Mouse (Mus musculus) midbrain, embryonic 14.5 days (tissue): ENCODE measurements around the gene E2f1. TPM values are rescaled to one million over a fixed set of nuclear protein-coding genes. Genes with fewer than 3 reads are reported as not detected.
A peak's percentile ranks its signal among the peaks of the same experiment; 100 is the strongest.

Source experiments
- ATAC-seq: fragments of 200-750 bp; cut with Nextera tagmentation; 2 replicates; pipeline ENCODE4 v1.8.0; 2017; ENCODE audit warnings: moderate number of reproducible peaks, moderate library complexity; ENCODE audit not compliant: low FRiP score, low TSS enrichment
- DNase-seq: peaks from one replicate; pipeline ENCODE4 v3.0.0-alpha.2; 2015
- H3K27ac ChIP-seq: fragments of 300-500 bp; sonication (generic); replicated peaks from 2 replicates; pipeline ENCODE4 v1.5.1; 2014; ENCODE audit warnings: mild to moderate bottlenecking, low read depth, low read length, moderate library complexity
- H3K27me3 ChIP-seq: fragments of 300-500 bp; sonication (generic); 2 replicates; pipeline ENCODE4 v1.6.1; 2014; ENCODE audit warnings: low read length, control low read depth, mixed read lengths; ENCODE audit not compliant: control insufficient read depth, insufficient read depth
- H3K36me3 ChIP-seq: fragments of 300-500 bp; sonication (generic); 2 replicates; pipeline ENCODE4 v1.6.1; 2014; ENCODE audit warnings: low read length, control low read depth; ENCODE audit not compliant: control insufficient read depth, insufficient read depth
- H3K4me1 ChIP-seq: fragments of 300-500 bp; sonication (generic); 2 replicates; pipeline ENCODE4 v1.6.1; 2014; ENCODE audit warnings: mild to moderate bottlenecking, antibody characterized with exemption, low read length, control low read depth; ENCODE audit not compliant: control insufficient read depth, insufficient read depth
- H3K4me2 ChIP-seq: fragments of 300-500 bp; sonication (generic); 2 replicates; pipeline ENCODE4 v1.6.1; 2014; ENCODE audit warnings: mild to moderate bottlenecking, low read length, moderate library complexity
- H3K4me3 ChIP-seq: fragments of 300-500 bp; sonication (generic); replicated peaks from 2 replicates; pipeline ENCODE4 v1.5.1; 2014; ENCODE audit warnings: low read depth, low read length
- H3K9ac ChIP-seq: fragments of 300-500 bp; sonication (generic); replicated peaks from 2 replicates; pipeline ENCODE4 v1.6.1; 2014; ENCODE audit warnings: mild to moderate bottlenecking, low read length, moderate library complexity
- H3K9me3 ChIP-seq: fragments of 300-500 bp; sonication (generic); 2 replicates; pipeline ENCODE4 v1.6.1; 2016; ENCODE audit warnings: low read length, control low read depth, mixed read lengths; ENCODE audit not compliant: control insufficient read depth
- WGBS: fragments of 180-500 bp; shearing (Covaris S2); extraction: QIAGEN DNeasy Blood & Tissue Kit; methylation state at CpG from one replicate; pipeline ENCODE4 v1.1.7; 2014; 5-methylcytosine and 5-hydroxymethylcytosine counted together
- polyA plus RNA-seq: library from polyadenylated mRNA; unstranded; fragments of >200 nt; fragmentation: Nextera tagmentation; extraction: Ambion mirVana; gene quantifications from 2 replicates; pipeline ENCODE4 v1.2.1, GENCODE M21; 2014

The E2f1 gene
- polyA plus RNA-seq, 1 experiment from 2014 or later, result 3.2 TPM

GRCm38 (mm10) chr2:154603638-154604153 is 34.0 kb upstream of the E2f1 start, which contains the start of gene Pxmp4:
Gene Pxmp4, minus strand, starts transcription at chr2:154603708.
- Histone ChIP-seq H3K4me1 (peaks cover 7% of the 10 kb centered on the region), H3K27ac (peak within 1 kb of the TSS; percentile 60; the same call in 1 of the 2 replicates), H3K4me3 (peak within 1 kb of the TSS; percentile 68), H3K9me3 (no peaks in the 10 kb centered on the region), H3K36me3 (no peaks in the 10 kb centered on the region), H3K4me2 (peak within 1 kb of the TSS; percentile 65), H3K9ac (peak within 1 kb of the TSS; percentile 73), H3K27me3 (no peaks in the 10 kb centered on the region)
- under 1% methylated on average over 13 of the region's 13 CpGs for WGBS
- DNase-seq, result peak; percentile 97
- ATAC-seq, result peak; percentile 100

GRCm38 (mm10) chr2:154603007-154603637 is 33.4 kb upstream of the E2f1 start:
- DNase-seq (no peak), ATAC-seq (no peak)
- H3K4me1 ChIP-seq, result peaks cover 7% of the 10 kb centered on the region
- 21% methylated on average over 21 of the region's 22 CpGs for WGBS
- H3K9ac ChIP-seq, result peak overlapping the region; percentile 73
- no peaks in the 10 kb centered on the region for H3K36me3 ChIP-seq
- H3K4me3 ChIP-seq, result peak overlapping the region; percentile 68
- H3K27me3 ChIP-seq, result no peaks in the 10 kb centered on the region
- H3K9me3 ChIP-seq, result no peaks in the 10 kb centered on the region
- peak overlapping the region; percentile 65 for H3K4me2 ChIP-seq
- H3K27ac ChIP-seq, result peak overlapping the region; percentile 60; the same call in 1 of the 2 replicates

GRCm38 (mm10) chr2:154601324-154601723 is 31.6 kb upstream of the E2f1 start:
- Histone ChIP-seq H3K27me3 (no peaks in the 10 kb centered on the region), H3K4me2 (no peak overlapping the region), H3K9ac (no peak overlapping the region), H3K4me1 (peaks cover 7% of the 10 kb centered on the region), H3K9me3 (no peaks in the 10 kb centered on the region), H3K27ac (no peak overlapping the region), H3K4me3 (no peak overlapping the region), H3K36me3 (no peaks in the 10 kb centered on the region)
- DNase-seq, result no peak
- WGBS, result 82% methylated on average over 3 of the region's 3 CpGs
- no peak for ATAC-seq

- Histone ChIP-seq H3K27me3 (no peaks in the 10 kb centered on the region), H3K36me3 (no peaks in the 10 kb centered on the region), H3K9ac (no peak overlapping the region), H3K4me1 (peaks cover 7% of the 10 kb centered on the region), H3K4me2 (no peak overlapping the region), H3K4me3 (no peak overlapping the region), H3K27ac (no peak overlapping the region), H3K9me3 (no peaks in the 10 kb centered on the region)
- DNase-seq (no peak), ATAC-seq (no peak)
- 70% methylated on average over 6 of the region's 6 CpGs for WGBS
Observed at GRCm38 (mm10) chr2:154600586-154600985, 30.9 kb upstream of the E2f1 start.

- ATAC-seq (no peak), DNase-seq (no peak)
- no peak overlapping the region for H3K27ac ChIP-seq
- H3K27me3 ChIP-seq, result no peaks in the 10 kb centered on the region
- H3K9ac ChIP-seq, result no peak overlapping the region
- H3K4me2 ChIP-seq, result no peak overlapping the region
- H3K36me3 ChIP-seq, result no peaks in the 10 kb centered on the region
- H3K4me1 ChIP-seq, result no peaks in the 10 kb centered on the region
- H3K4me3 ChIP-seq, result no peak overlapping the region
- no peaks in the 10 kb centered on the region for H3K9me3 ChIP-seq
- WGBS, result 91% methylated on average over 3 of the region's 3 CpGs
Observed at GRCm38 (mm10) chr2:154597399-154597798, 27.7 kb upstream of the E2f1 start.

GRCm38 (mm10) chr2:154595775-154596174 is 26.1 kb upstream of the E2f1 start:
- Histone ChIP-seq H3K4me3 (no peak overlapping the region), H3K27me3 (no peaks in the 10 kb centered on the region), H3K36me3 (no peaks in the 10 kb centered on the region), H3K27ac (no peak overlapping the region), H3K4me1 (no peaks in the 10 kb centered on the region), H3K9ac (no peak overlapping the region), H3K4me2 (no peak overlapping the region), H3K9me3 (no peaks in the 10 kb centered on the region)
- 79% methylated on average over 5 of the region's 5 CpGs for WGBS
- ATAC-seq (no peak), DNase-seq (peak; percentile 14)

- ATAC-seq, result no peak
- no peak overlapping the region for H3K4me2 ChIP-seq
- no peak overlapping the region for H3K4me3 ChIP-seq
- H3K4me1 ChIP-seq, result no peaks in the 10 kb centered on the region
- no peak overlapping the region for H3K9ac ChIP-seq
- H3K27ac ChIP-seq, result no peak overlapping the region
- no peaks in the 10 kb centered on the region for H3K27me3 ChIP-seq
- DNase-seq, result peak; percentile 42
- H3K9me3 ChIP-seq, result no peaks in the 10 kb centered on the region
- WGBS, result 69% methylated on average over 3 of the region's 3 CpGs
- no peaks in the 10 kb centered on the region for H3K36me3 ChIP-seq
Observed at GRCm38 (mm10) chr2:154593025-154593424, 23.3 kb upstream of the E2f1 start.

GRCm38 (mm10) chr2:154591239-154591638 is 21.5 kb upstream of the E2f1 start:
- DNase-seq, result no peak
- no peak overlapping the region for H3K9ac ChIP-seq
- no peak overlapping the region for H3K27ac ChIP-seq
- H3K4me1 ChIP-seq, result no peaks in the 10 kb centered on the region
- no peak overlapping the region for H3K4me3 ChIP-seq
- no peaks in the 10 kb centered on the region for H3K9me3 ChIP-seq
- ATAC-seq, result no peak
- H3K27me3 ChIP-seq, result no peaks in the 10 kb centered on the region
- WGBS, result 85% methylated on average over 3 of the region's 3 CpGs
- H3K36me3 ChIP-seq, result peaks cover 6% of the 10 kb centered on the region; the same call in 1 of the 2 replicates
- no peak overlapping the region for H3K4me2 ChIP-seq

- no peak for DNase-seq
- 81% methylated on average over 4 of the region's 4 CpGs for WGBS
Observed at GRCm38 (mm10) chr2:154589051-154589450, 19.4 kb upstream of the E2f1 start.

More at GRCm38 (mm10) chr2:154589051-154589450, 19.4 kb upstream of the E2f1 start:
- H3K9me3 ChIP-seq, result no peaks in the 10 kb centered on the region
- H3K27me3 ChIP-seq, result no peaks in the 10 kb centered on the region
- peaks cover 6% of the 10 kb centered on the region; the same call in 1 of the 2 replicates for H3K36me3 ChIP-seq
- H3K9ac ChIP-seq, result no peak overlapping the region
- H3K4me2 ChIP-seq, result no peak overlapping the region
- ATAC-seq, result no peak
- H3K4me1 ChIP-seq, result 0 out of 2 replicates have a peak, but pooled peaks cover 5% of the 10 kb centered on the region
- H3K27ac ChIP-seq, result no peak overlapping the region
- H3K4me3 ChIP-seq, result no peak overlapping the region
